Mouse (Mus musculus) brain, embryonic 14.5 days (tissue): ENCODE measurements around the gene Cfap44.

Experiments used
- CTCF ChIP-seq: fragments of 200-500 bp; IDR thresholded peaks from 2 replicates; pipeline ENCODE4 v1.5.1; 2012; ENCODE audit warnings: inconsistent platforms, mild to moderate bottlenecking, moderate library complexity, borderline replicate concordance; ENCODE audit not compliant: insufficient read depth, insufficient read length; ENCODE audit errors: extremely low read depth
- POLR2A ChIP-seq: fragments of 200-500 bp; IDR thresholded peaks from 2 replicates; pipeline ENCODE4 v1.6.1; 2012; ENCODE audit warnings: mild to moderate bottlenecking, inconsistent platforms, borderline replicate concordance; ENCODE audit not compliant: poor library complexity, insufficient read depth, insufficient read length, severe bottlenecking; ENCODE audit errors: extremely low read depth

DNA sequence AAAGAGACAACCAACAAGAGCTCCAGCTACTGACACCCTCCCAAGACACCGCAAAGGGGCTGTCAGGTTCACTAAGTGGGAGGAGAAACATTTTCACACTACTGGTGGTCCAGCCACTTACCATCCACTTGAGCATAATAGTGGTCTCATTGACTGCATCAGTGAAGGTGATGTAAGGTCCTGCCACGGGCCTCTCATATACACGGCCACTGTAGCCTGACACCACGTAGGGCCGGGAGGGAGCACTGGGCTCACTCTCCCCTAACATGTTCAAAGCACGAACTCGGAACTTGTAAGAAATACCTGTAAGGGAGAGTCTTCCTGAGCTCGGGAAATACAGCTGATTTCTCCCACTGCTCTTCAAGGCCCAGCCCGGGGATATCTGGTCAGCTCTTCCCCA is 96.5 kb downstream of the Cfap44 start:
- no peak for TF ChIP-seq CTCF
- no peak for TF ChIP-seq POLR2A
